Mouse (Mus musculus): ENCODE data around the gene Cyp4a32. TPM values are rescaled to one million over a fixed set of nuclear protein-coding genes. Genes with fewer than 3 reads are reported as not detected.
"Not testable (repeated sequence)": the region's sequence is repeated elsewhere in the genome, so short reads cannot be mapped to it uniquely, and the experiment has no call there.

The Cyp4a32 gene
- polyA plus RNA-seq, 1 experiment from 2014 or later = 18.5 TPM

DNA sequence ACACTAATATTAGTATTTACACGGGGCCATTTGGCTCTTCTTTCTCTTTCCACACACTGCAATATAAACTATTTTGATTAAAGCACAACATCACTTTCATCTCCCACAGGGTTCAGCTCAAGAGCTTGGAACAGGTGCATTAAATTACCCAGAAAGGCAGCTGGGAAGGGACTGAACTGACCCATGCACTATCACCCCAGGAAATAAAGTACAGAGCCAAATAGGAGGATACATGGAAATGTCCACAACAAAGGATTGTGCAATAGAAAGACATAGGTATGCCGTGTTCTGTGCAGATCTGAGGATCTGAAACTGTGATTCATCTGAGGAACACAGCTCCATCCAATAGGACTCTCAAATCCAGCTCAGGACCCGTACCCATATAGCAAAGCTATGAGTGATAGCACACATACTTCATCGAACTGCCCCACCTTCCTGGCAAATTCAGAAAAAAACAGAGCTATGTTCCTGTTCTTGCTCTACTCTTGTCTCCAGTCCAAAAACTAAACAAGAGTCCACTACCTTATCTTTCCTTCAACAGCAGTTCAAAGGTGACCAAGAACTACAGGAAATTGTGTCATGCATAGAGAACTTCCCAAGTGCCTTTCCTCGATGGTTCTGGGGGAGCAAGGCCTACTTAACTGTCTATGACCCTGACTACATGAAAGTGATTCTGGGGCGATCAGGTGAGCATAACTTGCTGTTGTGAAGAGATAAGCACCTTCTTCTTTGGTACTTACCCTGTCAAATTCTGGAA is 36.1 kb upstream of the Cyp4a32 start:
- H3K9ac ChIP-seq (replicated peaks); DNase-seq; H3K27me3 ChIP-seq (ENCODE audit: insufficient read depth, low read length); H3K36me3 ChIP-seq (replicated peaks; ENCODE audit: insufficient read depth, low read length); H3K4me3 ChIP-seq (ENCODE audit: low read depth, low read length); H3K4me1 ChIP-seq (ENCODE audit: insufficient read depth); H3K9me3 ChIP-seq (ENCODE audit: low read length): not testable (repeated sequence)
- peak; percentile 49 for TF ChIP-seq EP300 (IDR thresholded peaks at IDR 0.05; ENCODE audit: low read depth)
- ATAC-seq = peak; percentile 91
- Histone ChIP-seq H3K27ac (ENCODE audit: low read depth) (peak overlapping the region; percentile 77), H3K4me2 (ENCODE audit: low read depth, low read length) (peak overlapping the region; percentile 33; the same call in 1 of the 2 replicates)
- WGBS (ENCODE audit: insufficient replicate concordance) = 62% methylated on average over 6 of the region's 6 CpGs

DNA sequence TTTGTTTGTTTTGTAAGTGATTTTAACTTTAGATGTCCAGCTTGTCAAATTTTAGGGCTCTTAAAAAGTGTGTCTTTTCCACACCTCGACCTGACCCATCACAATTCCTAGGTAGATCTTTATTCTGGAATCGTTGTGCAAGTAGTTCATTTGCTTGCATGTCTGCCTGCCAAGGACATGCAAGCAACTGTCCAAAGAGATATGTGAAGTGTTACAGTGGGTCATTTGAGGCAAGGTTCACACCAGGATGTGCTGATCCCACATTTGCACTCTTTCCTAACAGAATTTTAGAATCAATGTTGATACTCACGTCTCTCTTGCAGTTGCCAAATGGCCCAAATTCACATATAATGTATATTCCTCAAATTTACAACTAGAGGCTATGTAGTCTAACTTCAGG is 25.5 kb upstream of the Cyp4a32 start:
- H3K4me3 ChIP-seq (ENCODE audit: low read depth, low read length) = no peak overlapping the region
- H3K4me1 ChIP-seq (ENCODE audit: insufficient read depth) = no peaks in the 10 kb centered on the region
- DNase-seq = no peak
- 62% methylated on average over 3 of the region's 3 CpGs for WGBS (ENCODE audit: insufficient replicate concordance)
- no peak overlapping the region for H3K4me2 ChIP-seq (ENCODE audit: low read depth, low read length)
- no peaks in the 10 kb centered on the region for H3K27me3 ChIP-seq (ENCODE audit: insufficient read depth, low read length)
- no peak overlapping the region for H3K27ac ChIP-seq (ENCODE audit: low read depth)
- H3K36me3 ChIP-seq (replicated peaks; ENCODE audit: insufficient read depth, low read length) = no peaks in the 10 kb centered on the region
- no peak overlapping the region for H3K9ac ChIP-seq (replicated peaks)
- TF ChIP-seq CTCF (IDR thresholded peaks at IDR 0.05; ENCODE audit: low read depth) = no peak
- no peak for TF ChIP-seq EP300 (IDR thresholded peaks at IDR 0.05; ENCODE audit: low read depth)
- H3K9me3 ChIP-seq (ENCODE audit: low read length) = no peaks in the 10 kb centered on the region
- ATAC-seq = 0 out of 2 replicates have a peak, but pooled peaks have one; percentile 25

DNA sequence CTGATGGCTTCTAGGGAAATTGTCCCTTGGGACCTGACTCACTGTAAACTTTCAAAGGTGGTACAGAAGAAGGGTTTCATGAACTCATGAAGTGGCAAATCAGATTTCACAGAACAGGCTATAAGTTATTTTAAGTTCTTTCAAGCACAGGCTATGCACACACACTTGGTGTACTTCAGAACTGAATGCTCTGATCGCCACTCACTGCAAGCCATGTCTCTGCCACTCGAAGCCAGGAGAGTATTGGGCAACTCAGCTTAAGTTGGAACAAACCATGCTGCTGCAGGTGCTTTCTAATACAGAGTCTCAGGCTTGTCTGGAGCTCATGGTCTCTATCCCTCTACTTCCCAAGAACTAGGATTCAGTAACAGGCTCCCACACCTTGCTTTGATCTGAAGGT is 25.0 kb upstream of the Cyp4a32 start:
- no peaks in the 10 kb centered on the region for H3K27me3 ChIP-seq (ENCODE audit: insufficient read depth, low read length)
- no peak for TF ChIP-seq CTCF (IDR thresholded peaks at IDR 0.05; ENCODE audit: low read depth)
- TF ChIP-seq EP300 (IDR thresholded peaks at IDR 0.05; ENCODE audit: low read depth) = no peak
- DNase-seq = no peak
- no peaks in the 10 kb centered on the region for H3K4me1 ChIP-seq (ENCODE audit: insufficient read depth)
- H3K9ac ChIP-seq (replicated peaks) = no peak overlapping the region
- H3K27ac ChIP-seq (ENCODE audit: low read depth) = no peak overlapping the region
- no peak for ATAC-seq
- no peak overlapping the region for H3K4me3 ChIP-seq (ENCODE audit: low read depth, low read length)
- no peak overlapping the region for H3K4me2 ChIP-seq (ENCODE audit: low read depth, low read length)
- 81% methylated on average over 2 of the region's 2 CpGs for WGBS (ENCODE audit: insufficient replicate concordance)
- H3K9me3 ChIP-seq (ENCODE audit: low read length) = no peaks in the 10 kb centered on the region
- H3K36me3 ChIP-seq (replicated peaks; ENCODE audit: insufficient read depth, low read length) = no peaks in the 10 kb centered on the region

DNA sequence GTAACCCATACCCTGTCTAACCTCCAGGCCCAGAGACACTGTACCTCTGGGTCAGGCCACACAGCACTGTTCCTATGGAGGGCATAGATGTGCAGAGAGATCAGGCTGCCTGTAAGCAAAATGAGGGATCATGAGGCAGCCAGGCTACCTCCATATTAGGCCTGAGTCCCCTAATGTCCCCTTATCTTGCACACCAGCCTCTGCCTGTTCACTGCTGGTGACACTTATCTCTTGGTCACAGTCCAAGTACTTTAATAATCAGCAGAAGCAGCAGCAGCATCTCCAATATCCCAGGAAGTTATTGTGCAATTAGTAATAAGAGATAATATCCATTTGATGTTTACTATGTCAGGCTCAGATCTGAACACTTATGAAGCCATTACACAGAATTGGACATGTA is 17.7 kb upstream of the Cyp4a32 start:
- Histone ChIP-seq H3K9me3 (ENCODE audit: low read length) (no peaks in the 10 kb centered on the region), H3K9ac (replicated peaks) (no peak overlapping the region), H3K36me3 (replicated peaks; ENCODE audit: insufficient read depth, low read length) (no peaks in the 10 kb centered on the region), H3K27ac (ENCODE audit: low read depth) (no peak overlapping the region; the same call in 1 of the 2 replicates), H3K4me2 (ENCODE audit: low read depth, low read length) (no peak overlapping the region), H3K27me3 (ENCODE audit: insufficient read depth, low read length) (no peaks in the 10 kb centered on the region), H3K4me3 (ENCODE audit: low read depth, low read length) (no peak overlapping the region), H3K4me1 (ENCODE audit: insufficient read depth) (no peaks in the 10 kb centered on the region)
- TF ChIP-seq CTCF (IDR thresholded peaks at IDR 0.05; ENCODE audit: low read depth) (no peak), EP300 (IDR thresholded peaks at IDR 0.05; ENCODE audit: low read depth) (peak; percentile 99)
- DNase-seq (no peak), ATAC-seq (peak; percentile 97)

DNA sequence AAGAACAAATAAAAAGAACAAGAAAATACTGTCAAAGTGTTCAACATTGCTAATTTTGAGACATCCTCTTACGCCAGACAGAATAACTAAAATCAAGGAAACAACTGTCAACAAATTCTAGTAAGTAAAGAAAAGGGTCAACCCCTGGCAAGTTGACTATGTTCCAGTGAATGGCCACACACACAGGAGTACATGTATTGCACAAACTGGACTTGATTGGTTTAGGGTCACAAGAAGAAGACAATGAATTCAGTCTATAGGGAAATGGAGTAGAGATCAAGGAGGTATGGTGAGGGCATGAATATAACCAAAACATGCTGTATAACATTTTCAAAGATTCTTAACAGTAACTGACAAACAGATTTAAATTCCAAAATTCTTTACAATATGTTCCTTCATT is 4.4 kb upstream of the Cyp4a32 start:
- Histone ChIP-seq H3K27me3 (ENCODE audit: insufficient read depth, low read length) (no peaks in the 10 kb centered on the region), H3K4me1 (ENCODE audit: insufficient read depth) (no peaks in the 10 kb centered on the region), H3K9ac (replicated peaks) (no peak overlapping the region), H3K9me3 (ENCODE audit: low read length) (no peaks in the 10 kb centered on the region), H3K36me3 (replicated peaks; ENCODE audit: insufficient read depth, low read length) (no peaks in the 10 kb centered on the region), H3K4me3 (ENCODE audit: low read depth, low read length) (no peak overlapping the region), H3K27ac (ENCODE audit: low read depth) (peak overlapping the region; percentile 78), H3K4me2 (ENCODE audit: low read depth, low read length) (no peak overlapping the region)
- no peak for TF ChIP-seq EP300 (IDR thresholded peaks at IDR 0.05; ENCODE audit: low read depth)
- peak; percentile 63 for ATAC-seq
- WGBS (ENCODE audit: insufficient replicate concordance) = 69% methylated on average over 1 of the region's 1 CpGs
- no peak for DNase-seq

DNA sequence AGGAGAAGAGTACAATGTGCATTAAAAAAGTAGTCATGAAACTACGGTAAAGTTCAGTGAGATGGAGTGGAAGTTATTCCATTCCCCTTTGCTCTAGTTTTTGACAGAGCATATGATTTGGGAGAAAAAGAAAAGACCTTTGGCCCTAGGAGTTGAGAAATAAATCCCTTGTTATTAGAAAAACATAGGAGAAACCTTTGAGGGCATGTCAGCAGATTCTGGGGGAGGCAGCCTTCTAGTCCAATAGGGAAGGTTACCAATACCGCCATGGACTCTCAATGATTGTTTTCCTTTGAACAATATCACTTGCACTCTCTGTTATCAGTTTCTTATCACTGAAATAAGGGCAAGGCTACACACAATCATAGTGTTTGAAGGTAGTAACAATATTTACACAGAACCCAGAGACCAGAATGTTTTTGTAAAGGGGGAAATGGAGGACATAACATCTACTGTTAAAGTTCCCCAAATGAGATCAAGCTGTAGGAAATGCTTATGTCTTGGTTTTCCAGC is 3.9 kb upstream of the Cyp4a32 start:
- peak; percentile 93 for ATAC-seq
- Histone ChIP-seq H3K4me2 (ENCODE audit: low read depth, low read length) (no peak overlapping the region), H3K36me3 (replicated peaks; ENCODE audit: insufficient read depth, low read length) (no peaks in the 10 kb centered on the region), H3K9me3 (ENCODE audit: low read length) (no peaks in the 10 kb centered on the region), H3K4me1 (ENCODE audit: insufficient read depth) (no peaks in the 10 kb centered on the region), H3K27ac (ENCODE audit: low read depth) (peak overlapping the region; percentile 87), H3K4me3 (ENCODE audit: low read depth, low read length) (no peak overlapping the region), H3K27me3 (ENCODE audit: insufficient read depth, low read length) (no peaks in the 10 kb centered on the region), H3K9ac (replicated peaks) (no peak overlapping the region)
- 45% methylated on average over 2 of the region's 2 CpGs for WGBS (ENCODE audit: insufficient replicate concordance)
- TF ChIP-seq CTCF (IDR thresholded peaks at IDR 0.05; ENCODE audit: low read depth) (no peak), EP300 (IDR thresholded peaks at IDR 0.05; ENCODE audit: low read depth) (peak; percentile 93)
- DNase-seq = no peak
